Mouse (Mus musculus) frontal cortex, postnatal 25 days (tissue): ENCODE measurements at regions not wholly inside any gene's neighbourhood (a gene's known extent, or its start where the extent isn't known, plus 50 kb on each side); places are given as distances from the start of the nearest gene placed in this dataset.
"Not testable (repeated sequence)": the region's sequence is repeated elsewhere in the genome, so short reads cannot be mapped to it uniquely, and the experiment has no call there.

Experiments used
- DNase-seq, 2 experiments: peaks; one replicate each; pipeline ENCODE4 v3.0.0; 2022; ENCODE audit warnings: low spot score in 2 of 2

GRCm38 (mm10) chr16:73182776-73183175, 874.7 kb downstream of the Robo1 start:
- no peak for DNase-seq

GRCm38 (mm10) chr16:73182258-73182657, 874.2 kb downstream of the Robo1 start:
- no peak for DNase-seq

- no peak for DNase-seq
Measured at GRCm38 (mm10) chr16:73155447-73155846, 847.3 kb downstream of the Robo1 start.

GRCm38 (mm10) chr16:73127927-73128326, 819.8 kb downstream of the Robo1 start:
- not testable (repeated sequence) for DNase-seq

- no peak for DNase-seq
Measured at GRCm38 (mm10) chr16:73120568-73120967, 812.5 kb downstream of the Robo1 start.

GRCm38 (mm10) chr16:73117338-73117737, 809.2 kb downstream of the Robo1 start:
- no peak for DNase-seq

GRCm38 (mm10) chr16:73108021-73108452, 799.9 kb downstream of the Robo1 start:
- DNase-seq = no peak

- no peak for DNase-seq
Measured at GRCm38 (mm10) chr16:73107608-73108007, 799.5 kb downstream of the Robo1 start.

- DNase-seq = peak in 1 of 2 experiments; percentile 11
Measured at GRCm38 (mm10) chr16:73105496-73105895, 797.4 kb downstream of the Robo1 start.

- DNase-seq = no peak
Measured at GRCm38 (mm10) chr16:73100273-73100672, 792.2 kb downstream of the Robo1 start.

- DNase-seq = no peak
Measured at GRCm38 (mm10) chr16:73098760-73099159, 790.7 kb downstream of the Robo1 start.

GRCm38 (mm10) chr16:73097176-73097575, 789.1 kb downstream of the Robo1 start:
- no peak for DNase-seq

- DNase-seq = no peak
Measured at GRCm38 (mm10) chr16:73096091-73097083, 788.3 kb downstream of the Robo1 start.
